Mouse (Mus musculus): ENCODE measurements around the gene Lce1a2. TPM values are rescaled to one million over a fixed set of nuclear protein-coding genes. Genes with fewer than 3 reads are reported as not detected.

The Lce1a2 gene
- total and polyA plus RNA-seq, 2 experiments from 2014 or later = not detected

DNA sequence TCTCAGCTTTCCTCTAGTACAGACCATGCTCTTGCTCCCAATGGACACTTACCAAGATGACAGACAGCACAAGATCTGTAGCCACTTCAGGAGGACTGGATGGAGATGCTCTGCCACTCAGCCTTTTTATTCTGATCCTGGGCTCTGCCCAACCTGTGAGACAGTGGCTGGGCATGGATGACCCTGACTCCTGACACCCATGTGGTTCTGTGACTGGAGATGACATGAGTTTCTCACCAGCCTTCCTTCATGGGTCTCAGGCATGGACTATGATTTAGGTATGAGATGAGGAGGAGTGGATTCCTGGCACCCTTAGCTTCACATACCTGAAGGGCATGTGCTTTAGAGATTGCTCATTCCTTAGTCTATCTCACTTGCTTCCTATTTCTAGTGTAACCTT, 13.3 kb downstream of the Lce1a2 start, which contains the start of gene Lce1b:
Lce1b (minus strand) TSS at position 101 of the 400 bp plus-strand sequence.
- no peak within 1 kb of the TSS for H3K4me2 ChIP-seq (ENCODE audit: low read depth)
- ATAC-seq = no peak
- H3K4me3 ChIP-seq (ENCODE audit: low read depth, low read length) = no peak within 1 kb of the TSS
- H3K27me3 ChIP-seq (ENCODE audit: insufficient read depth, low read length) = no peaks in the 10 kb centered on the region
- no peaks in the 10 kb centered on the region for H3K9me3 ChIP-seq (ENCODE audit: low read length)
- H3K9ac ChIP-seq = no peak within 1 kb of the TSS
- no peak within 1 kb of the TSS for H3K27ac ChIP-seq (ENCODE audit: low read depth, low read length)
- no peak for DNase-seq
- H3K4me1 ChIP-seq (ENCODE audit: insufficient read depth) = no peaks in the 10 kb centered on the region
- TF ChIP-seq CTCF (IDR thresholded peaks at IDR 0.05; ENCODE audit: low read depth) = no peak
- no peaks in the 10 kb centered on the region for H3K36me3 ChIP-seq (ENCODE audit: insufficient read depth)

DNA sequence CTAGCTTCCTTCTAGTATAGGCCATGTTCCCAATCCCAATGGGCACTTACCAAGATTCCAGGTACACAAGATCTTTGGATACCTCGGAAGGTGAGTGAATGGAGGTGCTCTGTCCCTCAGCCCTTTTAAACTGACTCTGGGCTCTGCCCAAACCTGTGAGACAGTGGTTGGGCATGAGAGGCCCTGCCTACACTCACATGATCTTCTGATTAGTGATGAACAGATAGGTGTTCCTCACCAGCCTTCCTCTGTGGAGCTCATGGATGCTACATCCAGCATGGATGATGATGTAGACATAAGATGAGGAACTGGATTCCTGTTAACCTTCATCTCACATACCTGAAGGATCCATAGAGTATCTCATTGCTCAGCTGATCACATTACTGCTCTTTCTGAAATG, 21.9 kb downstream of the Lce1a2 start, which contains the start of gene Lce1a1:
Lce1a1 (minus strand) TSS at position 101 of the 400 bp plus-strand sequence.
- no peaks in the 10 kb centered on the region for H3K9me3 ChIP-seq (ENCODE audit: low read length)
- H3K4me3 ChIP-seq (ENCODE audit: low read depth, low read length) = no peak within 1 kb of the TSS
- ATAC-seq = no peak
- 87% methylated on average over 1 of the region's 1 CpGs for WGBS
- H3K4me1 ChIP-seq (ENCODE audit: insufficient read depth) = no peaks in the 10 kb centered on the region
- no peak within 1 kb of the TSS for H3K9ac ChIP-seq
- no peak for TF ChIP-seq CTCF (IDR thresholded peaks at IDR 0.05; ENCODE audit: low read depth)
- no peaks in the 10 kb centered on the region for H3K36me3 ChIP-seq (ENCODE audit: insufficient read depth)
- no peak within 1 kb of the TSS for H3K4me2 ChIP-seq (ENCODE audit: low read depth)
- no peaks in the 10 kb centered on the region for H3K27me3 ChIP-seq (ENCODE audit: insufficient read depth, low read length)
- DNase-seq = no peak
- no peak within 1 kb of the TSS for H3K27ac ChIP-seq (ENCODE audit: low read depth, low read length)

DNA sequence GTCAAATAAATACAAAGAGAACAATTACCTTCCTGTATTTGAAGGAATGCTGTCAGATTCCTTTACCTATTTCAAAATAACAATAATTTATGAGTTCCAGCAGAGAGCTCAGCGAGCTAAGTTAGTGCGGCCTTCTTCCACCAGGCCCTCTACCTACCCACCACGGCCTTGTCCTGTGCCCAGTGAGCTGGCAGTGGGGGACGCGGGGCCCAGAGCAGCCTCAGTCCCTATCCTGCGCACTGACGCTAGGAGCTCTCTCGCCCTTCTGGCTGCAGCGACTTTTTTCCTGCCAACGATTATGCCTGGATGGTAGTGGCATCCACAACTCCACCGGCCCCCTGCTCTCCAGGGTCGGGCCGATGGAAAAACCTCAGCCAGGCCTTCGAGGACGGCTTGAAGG, 30.3 kb downstream of the Lce1a2 start:
- no peaks in the 10 kb centered on the region for H3K27me3 ChIP-seq (ENCODE audit: insufficient read depth, low read length)
- no peak overlapping the region for H3K4me2 ChIP-seq (ENCODE audit: low read depth)
- H3K4me1 ChIP-seq (ENCODE audit: insufficient read depth) = no peaks in the 10 kb centered on the region
- no peak overlapping the region for H3K27ac ChIP-seq (ENCODE audit: low read depth, low read length)
- H3K36me3 ChIP-seq (ENCODE audit: insufficient read depth) = no peaks in the 10 kb centered on the region
- DNase-seq = no peak
- WGBS = 93% methylated on average over 15 of the region's 15 CpGs
- H3K4me3 ChIP-seq (ENCODE audit: low read depth, low read length) = no peak overlapping the region
- no peak for ATAC-seq
- no peak for TF ChIP-seq CTCF (IDR thresholded peaks at IDR 0.05; ENCODE audit: low read depth)
- H3K9ac ChIP-seq = no peak overlapping the region
- H3K9me3 ChIP-seq (ENCODE audit: low read length) = no peaks in the 10 kb centered on the region

DNA sequence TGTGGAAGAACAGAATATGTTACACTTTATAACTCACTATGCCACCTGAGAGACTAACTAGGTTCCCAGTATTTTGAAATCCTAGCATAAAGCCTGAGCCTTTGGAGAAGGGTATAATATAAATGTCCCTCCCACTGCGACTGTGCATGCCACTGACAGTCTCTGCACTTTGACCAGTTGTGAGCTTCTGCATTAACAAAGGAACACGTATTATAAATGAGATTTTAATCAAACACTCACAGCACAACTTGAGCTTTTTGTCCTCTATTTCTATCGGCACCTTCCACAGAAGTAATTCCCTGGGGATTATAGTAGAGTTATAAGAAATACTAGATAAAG, 31.5 kb downstream of the Lce1a2 start:
- H3K27ac ChIP-seq (ENCODE audit: low read depth, low read length) = no peak overlapping the region
- no peak overlapping the region for H3K4me2 ChIP-seq (ENCODE audit: low read depth)
- H3K9me3 ChIP-seq (ENCODE audit: low read length) = no peaks in the 10 kb centered on the region
- H3K27me3 ChIP-seq (ENCODE audit: insufficient read depth, low read length) = no peaks in the 10 kb centered on the region
- H3K4me1 ChIP-seq (ENCODE audit: insufficient read depth) = no peaks in the 10 kb centered on the region
- no peak for DNase-seq
- ATAC-seq = no peak
- H3K36me3 ChIP-seq (ENCODE audit: insufficient read depth) = no peaks in the 10 kb centered on the region
- WGBS = 42% methylated on average over 3 of the region's 3 CpGs
- TF ChIP-seq CTCF (IDR thresholded peaks at IDR 0.05; ENCODE audit: low read depth) = no peak
- H3K9ac ChIP-seq = no peak overlapping the region
- H3K4me3 ChIP-seq (ENCODE audit: low read depth, low read length) = no peak overlapping the region

DNA sequence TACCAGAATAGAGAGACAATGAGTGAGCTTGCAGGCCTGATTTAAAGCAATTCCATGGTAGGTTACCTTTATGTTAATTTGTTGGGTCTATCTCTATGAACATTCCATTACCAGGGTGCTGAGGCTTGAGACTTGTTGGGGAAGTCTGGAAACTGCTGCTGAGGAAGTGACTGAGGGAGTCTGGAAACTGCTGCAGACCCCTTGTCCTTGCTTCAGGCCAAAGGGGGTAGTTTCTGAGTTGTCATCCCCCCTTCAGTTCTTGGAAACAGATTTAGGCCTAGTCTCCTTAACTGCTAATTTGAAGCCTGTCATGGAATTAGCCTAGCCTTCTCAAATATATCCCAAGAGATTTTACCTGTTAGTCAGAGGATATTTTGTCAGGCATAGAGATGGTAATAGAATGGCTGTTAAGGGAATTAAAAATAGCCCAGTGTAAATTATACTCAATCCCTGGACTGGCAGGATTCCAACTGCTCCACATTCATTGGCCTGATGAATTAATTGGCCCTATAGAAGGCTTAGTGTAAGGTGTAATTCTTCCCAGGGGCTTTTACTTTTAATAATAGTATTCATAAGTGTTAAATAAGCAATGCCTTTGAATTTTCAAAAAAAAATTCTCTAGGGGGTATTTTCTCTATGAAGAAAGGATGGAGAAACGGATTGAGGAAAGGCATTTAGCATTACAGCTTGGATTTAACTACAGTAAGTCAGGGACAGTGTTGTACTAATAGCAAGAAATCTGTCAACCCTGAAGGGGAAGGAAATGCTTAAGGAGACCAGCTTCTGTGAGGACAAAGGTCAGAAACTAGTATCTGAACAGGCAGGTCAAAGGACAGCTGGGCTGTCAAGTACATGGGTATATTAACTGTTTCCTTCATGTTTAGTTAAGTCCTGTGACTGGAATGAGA, 32.1 kb downstream of the Lce1a2 start:
- 4% methylated on average over 1 of the region's 1 CpGs for WGBS

DNA sequence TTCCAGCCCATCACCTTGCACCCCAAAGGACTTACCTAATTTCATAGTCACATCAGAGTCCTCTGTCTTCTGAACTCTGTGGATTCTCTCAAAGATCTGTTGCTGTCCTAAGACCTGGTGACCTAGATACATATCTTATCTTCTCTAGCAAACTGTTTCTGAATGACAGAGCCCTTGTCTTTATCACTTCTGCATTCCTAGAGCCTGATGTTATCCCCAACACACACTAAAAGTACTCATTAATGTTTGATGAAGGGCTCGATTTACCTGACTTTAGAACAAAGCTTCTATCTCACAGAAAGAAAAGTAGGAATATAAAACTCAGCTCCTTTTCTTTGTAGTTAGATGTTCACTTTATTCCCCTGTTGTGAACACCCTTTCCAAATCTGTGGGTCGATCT, 48.6 kb downstream of the Lce1a2 start, which contains the start of gene Lce6a:
Lce6a (minus strand) TSS at position 101 of the 400 bp plus-strand sequence.
- no peak within 1 kb of the TSS for H3K4me2 ChIP-seq (ENCODE audit: low read depth)
- no peak for DNase-seq
- 79% methylated on average over 2 of the region's 2 CpGs for WGBS
- no peaks in the 10 kb centered on the region for H3K9me3 ChIP-seq (ENCODE audit: low read length)
- H3K9ac ChIP-seq = no peak within 1 kb of the TSS
- no peak for ATAC-seq
- no peaks in the 10 kb centered on the region for H3K36me3 ChIP-seq (ENCODE audit: insufficient read depth)
- H3K4me1 ChIP-seq (ENCODE audit: insufficient read depth) = no peaks in the 10 kb centered on the region
- H3K27ac ChIP-seq (ENCODE audit: low read depth, low read length) = no peak within 1 kb of the TSS
- H3K27me3 ChIP-seq (ENCODE audit: insufficient read depth, low read length) = no peaks in the 10 kb centered on the region
- no peak for TF ChIP-seq CTCF (IDR thresholded peaks at IDR 0.05; ENCODE audit: low read depth)
- H3K4me3 ChIP-seq (ENCODE audit: low read depth, low read length) = no peak within 1 kb of the TSS

More for the DNA sequence above, 32.1 kb downstream of the Lce1a2 start:
- DNase-seq (no peak), ATAC-seq (no peak)
- Histone ChIP-seq H3K4me3 (ENCODE audit: low read depth, low read length) (no peak overlapping the region), H3K4me2 (ENCODE audit: low read depth) (no peak overlapping the region), H3K27me3 (ENCODE audit: insufficient read depth, low read length) (no peaks in the 10 kb centered on the region), H3K36me3 (ENCODE audit: insufficient read depth) (no peaks in the 10 kb centered on the region), H3K27ac (ENCODE audit: low read depth, low read length) (no peak overlapping the region), H3K4me1 (ENCODE audit: insufficient read depth) (no peaks in the 10 kb centered on the region), H3K9me3 (ENCODE audit: low read length) (no peaks in the 10 kb centered on the region), H3K9ac (no peak overlapping the region)
- no peak for TF ChIP-seq CTCF (IDR thresholded peaks at IDR 0.05; ENCODE audit: low read depth)

Other genes starting within 250 kb of the Lce1a2 start
- 2.5 and 6.5 TPM in 2 replicates for gene Gm9774, start 240.9 kb downstream of the Lce1a2 start, total RNA-seq (2014; rRNA removed)
- gene Gm9774, start 240.9 kb downstream of the Lce1a2 start, polyA plus RNA-seq (2015; fragmentation: Nextera tagmentation; extraction: Ambion mirVana) = 9.2 and 12.0 TPM in 2 replicates
- not detected in 2 replicates for gene Sprr2k, start 237.7 kb downstream of the Lce1a2 start, total RNA-seq (2014; rRNA removed)
- not detected in 2 replicates for gene Sprr2k, start 237.7 kb downstream of the Lce1a2 start, polyA plus RNA-seq (2015; fragmentation: Nextera tagmentation; extraction: Ambion mirVana)
- gene Sprr1b, start 231.5 kb downstream of the Lce1a2 start, total RNA-seq (2014; rRNA removed) = not detected in 2 replicates
- gene Sprr1b, start 231.5 kb downstream of the Lce1a2 start, polyA plus RNA-seq (2015; fragmentation: Nextera tagmentation; extraction: Ambion mirVana) = not detected in 2 replicates
- gene Sprr3, start 211.6 kb downstream of the Lce1a2 start, total RNA-seq (2014; rRNA removed) = not detected in 2 replicates
- gene Sprr3, start 211.6 kb downstream of the Lce1a2 start, polyA plus RNA-seq (2015; fragmentation: Nextera tagmentation; extraction: Ambion mirVana) = not detected in 2 replicates
- gene Sprr1a, start 184.4 kb downstream of the Lce1a2 start, total RNA-seq (2014; rRNA removed) = not detected in 2 replicates
- gene Sprr1a, start 184.4 kb downstream of the Lce1a2 start, polyA plus RNA-seq (2015; fragmentation: Nextera tagmentation; extraction: Ambion mirVana) = not detected in 2 replicates
- gene Sprr4, start 169.8 kb downstream of the Lce1a2 start, total RNA-seq (2014; rRNA removed) = not detected in 2 replicates
- gene Sprr4, start 169.8 kb downstream of the Lce1a2 start, polyA plus RNA-seq (2015; fragmentation: Nextera tagmentation; extraction: Ambion mirVana) = not detected in 2 replicates
- not detected in 2 replicates for gene 2310046K23Rik, start 135.8 kb downstream of the Lce1a2 start, total RNA-seq (2014; rRNA removed)
- gene 2310046K23Rik, start 135.8 kb downstream of the Lce1a2 start, polyA plus RNA-seq (2015; fragmentation: Nextera tagmentation; extraction: Ambion mirVana) = not detected in 2 replicates
- not detected in 2 replicates for gene Ivl, start 96.6 kb downstream of the Lce1a2 start, total RNA-seq (2014; rRNA removed)
- not detected in 2 replicates for gene Ivl, start 96.6 kb downstream of the Lce1a2 start, polyA plus RNA-seq (2015; fragmentation: Nextera tagmentation; extraction: Ambion mirVana)
- gene Smcp, start 81.3 kb downstream of the Lce1a2 start, total RNA-seq (2014; rRNA removed) = not detected in 2 replicates
- gene Smcp, start 81.3 kb downstream of the Lce1a2 start, polyA plus RNA-seq (2015; fragmentation: Nextera tagmentation; extraction: Ambion mirVana) = not detected in 2 replicates
- not detected in 2 replicates for gene 2210017I01Rik, start 62.8 kb downstream of the Lce1a2 start, total RNA-seq (2014; rRNA removed)
- gene 2210017I01Rik, start 62.8 kb downstream of the Lce1a2 start, polyA plus RNA-seq (2015; fragmentation: Nextera tagmentation; extraction: Ambion mirVana) = not detected in 2 replicates
- gene Lce6a, start 48.7 kb downstream of the Lce1a2 start, total RNA-seq (2014; rRNA removed) = not detected in 2 replicates
- gene Lce6a, start 48.7 kb downstream of the Lce1a2 start, polyA plus RNA-seq (2015; fragmentation: Nextera tagmentation; extraction: Ambion mirVana) = not detected in 2 replicates
- gene Lce1a1, start 22.0 kb downstream of the Lce1a2 start, total RNA-seq (2014; rRNA removed) = not detected in 2 replicates
- not detected in 2 replicates for gene Lce1a1, start 22.0 kb downstream of the Lce1a2 start, polyA plus RNA-seq (2015; fragmentation: Nextera tagmentation; extraction: Ambion mirVana)
- not detected in 2 replicates for gene Lce1b, start 13.4 kb downstream of the Lce1a2 start, total RNA-seq (2014; rRNA removed)
- gene Lce1b, start 13.4 kb downstream of the Lce1a2 start, polyA plus RNA-seq (2015; fragmentation: Nextera tagmentation; extraction: Ambion mirVana) = not detected in 2 replicates
- not detected in 2 replicates for gene Lce1c, start 8.9 kb upstream of the Lce1a2 start, total RNA-seq (2014; rRNA removed)
- not detected in 2 replicates for gene Lce1c, start 8.9 kb upstream of the Lce1a2 start, polyA plus RNA-seq (2015; fragmentation: Nextera tagmentation; extraction: Ambion mirVana)
- gene Lce1d, start 16.9 kb upstream of the Lce1a2 start, total RNA-seq (2014; rRNA removed) = not detected in 2 replicates
- gene Lce1d, start 16.9 kb upstream of the Lce1a2 start, polyA plus RNA-seq (2015; fragmentation: Nextera tagmentation; extraction: Ambion mirVana) = not detected in 2 replicates
- not detected in 2 replicates for gene Lce1e, start 38.8 kb upstream of the Lce1a2 start, total RNA-seq (2014; rRNA removed)
- not detected in 2 replicates for gene Lce1e, start 38.8 kb upstream of the Lce1a2 start, polyA plus RNA-seq (2015; fragmentation: Nextera tagmentation; extraction: Ambion mirVana)
- gene Lce1f, start 50.0 kb upstream of the Lce1a2 start, total RNA-seq (2014; rRNA removed) = not detected in 2 replicates
- gene Lce1f, start 50.0 kb upstream of the Lce1a2 start, polyA plus RNA-seq (2015; fragmentation: Nextera tagmentation; extraction: Ambion mirVana) = not detected in 2 replicates
- gene Gm38119, start 68.8 kb upstream of the Lce1a2 start, total RNA-seq (2014; rRNA removed) = not detected in 2 replicates
- gene Gm38119, start 68.8 kb upstream of the Lce1a2 start, polyA plus RNA-seq (2015; fragmentation: Nextera tagmentation; extraction: Ambion mirVana) = not detected in 2 replicates
- not detected in 2 replicates for gene Lce1g, start 82.0 kb upstream of the Lce1a2 start, total RNA-seq (2014; rRNA removed)
- not detected in 2 replicates for gene Lce1g, start 82.0 kb upstream of the Lce1a2 start, polyA plus RNA-seq (2015; fragmentation: Nextera tagmentation; extraction: Ambion mirVana)
- gene Lce1h, start 94.8 kb upstream of the Lce1a2 start, total RNA-seq (2014; rRNA removed) = not detected in 2 replicates
- gene Lce1h, start 94.8 kb upstream of the Lce1a2 start, polyA plus RNA-seq (2015; fragmentation: Nextera tagmentation; extraction: Ambion mirVana) = not detected in 2 replicates
- not detected in 2 replicates for gene Lce1i, start 108.6 kb upstream of the Lce1a2 start, total RNA-seq (2014; rRNA removed)
- gene Lce1i, start 108.6 kb upstream of the Lce1a2 start, polyA plus RNA-seq (2015; fragmentation: Nextera tagmentation; extraction: Ambion mirVana) = not detected in 2 replicates
- not detected in 2 replicates for gene Lce1j, start 120.2 kb upstream of the Lce1a2 start, total RNA-seq (2014; rRNA removed)
- gene Lce1j, start 120.2 kb upstream of the Lce1a2 start, polyA plus RNA-seq (2015; fragmentation: Nextera tagmentation; extraction: Ambion mirVana) = not detected in 2 replicates
- not detected in 2 replicates for gene Lce1k, start 137.6 kb upstream of the Lce1a2 start, total RNA-seq (2014; rRNA removed)
- not detected in 2 replicates for gene Lce1k, start 137.6 kb upstream of the Lce1a2 start, polyA plus RNA-seq (2015; fragmentation: Nextera tagmentation; extraction: Ambion mirVana)
- not detected in 2 replicates for gene Kprp, start 156.9 kb upstream of the Lce1a2 start, total RNA-seq (2014; rRNA removed)
- not detected in 2 replicates for gene Kprp, start 156.9 kb upstream of the Lce1a2 start, polyA plus RNA-seq (2015; fragmentation: Nextera tagmentation; extraction: Ambion mirVana)
- gene Lce1l, start 181.0 kb upstream of the Lce1a2 start, total RNA-seq (2014; rRNA removed) = not detected in 2 replicates
- not detected in 2 replicates for gene Lce1l, start 181.0 kb upstream of the Lce1a2 start, polyA plus RNA-seq (2015; fragmentation: Nextera tagmentation; extraction: Ambion mirVana)
- gene 2310050C09Rik, start 199.9 kb upstream of the Lce1a2 start, total RNA-seq (2014; rRNA removed) = not detected in 2 replicates
- gene 2310050C09Rik, start 199.9 kb upstream of the Lce1a2 start, polyA plus RNA-seq (2015; fragmentation: Nextera tagmentation; extraction: Ambion mirVana) = not detected in 2 replicates

Measured in forebrain, postnatal 0 days (tissue).